7 mouse cellular contexts compared by ENCODE assay signal in the genomic region with DNA sequence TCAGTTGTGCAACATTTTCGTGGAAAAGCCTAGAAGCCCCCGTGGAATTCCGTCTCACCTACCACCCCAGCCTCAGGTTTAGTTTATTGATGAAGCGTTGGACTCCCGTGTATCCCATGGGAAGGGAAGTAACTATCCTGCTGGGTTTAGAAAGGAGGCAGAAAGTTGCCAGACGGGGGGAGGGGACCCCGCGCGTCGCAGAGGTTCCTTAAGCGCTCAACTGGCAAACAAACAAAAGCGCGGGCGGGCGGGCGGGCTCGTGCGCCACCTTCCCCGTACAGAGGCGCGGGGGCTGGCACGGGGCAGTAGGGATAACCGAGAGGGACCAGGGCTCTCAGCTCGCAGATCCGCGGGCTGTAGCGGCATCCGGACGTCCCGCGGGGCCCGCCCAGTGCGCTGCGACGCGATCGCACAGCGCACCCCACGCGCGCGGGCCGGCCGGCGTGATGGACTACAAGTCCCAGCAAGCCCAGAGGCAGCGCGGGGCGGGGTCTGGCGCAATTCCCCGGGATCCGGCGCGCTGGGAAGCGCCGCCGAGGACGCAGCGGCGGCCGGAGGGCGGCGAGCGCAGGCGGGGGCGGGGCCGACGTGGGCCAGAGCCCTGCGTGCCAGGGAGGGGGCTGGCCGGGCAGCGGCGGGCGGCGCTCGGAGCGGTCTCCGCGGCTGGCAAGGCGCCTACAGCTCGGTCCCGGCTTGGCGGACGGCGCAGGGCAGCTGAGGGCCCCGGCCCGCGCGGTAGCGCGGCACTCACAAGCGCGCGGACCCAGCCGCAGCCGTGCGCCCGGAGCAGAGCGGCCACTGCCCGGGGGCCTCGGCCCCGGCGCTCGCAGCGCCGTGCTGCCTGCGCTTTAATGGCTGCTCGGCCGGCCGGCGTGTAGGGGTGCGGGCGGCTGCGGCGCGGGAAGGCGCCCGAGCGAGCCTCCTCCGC. TPM values are rescaled to one million over a fixed set of nuclear protein-coding genes. Genes with fewer than 3 reads are reported as not detected.
DNase-seq lines count a peak whose midpoint lies in the region; ATAC-seq and TF ChIP-seq lines count a peak whose summit lies in the region.

A gene (plus strand): TSS at position 611 of the 928 bp plus-strand sequence.

- peak within 1 kb of the TSS; percentile 97 for H3K4me2 ChIP-seq in kidney, embryonic 14.5 days (replicated peaks; ENCODE audit: low read depth, low read length)
- H3K4me2 ChIP-seq in limb, embryonic 14.5 days (replicated peaks; ENCODE audit: low read depth, low read length, severe bottlenecking) = peak within 1 kb of the TSS; percentile 98
- H3K4me2 ChIP-seq in midbrain, embryonic 16.5 days (ENCODE audit: low read length) = peak within 1 kb of the TSS; percentile 88

- no peak for TF ChIP-seq CTCF in embryonic fibroblast, embryonic 13.5 days (IDR thresholded peaks at IDR 0.05; ENCODE audit: borderline replicate concordance, insufficient read depth, low read length)

- H3K9me3 ChIP-seq in kidney, embryonic 14.5 days (ENCODE audit: control insufficient read depth, low read length) = no peaks in the 10 kb centered on the region
- 0 out of 2 replicates have a peak, but pooled peaks cover 5% of the 10 kb centered on the region for H3K9me3 ChIP-seq in limb, embryonic 14.5 days (ENCODE audit: control insufficient read depth, low read length)
- no peaks in the 10 kb centered on the region; the same call in 1 of the 2 replicates for H3K9me3 ChIP-seq in midbrain, embryonic 16.5 days (replicated peaks; ENCODE audit: control insufficient read depth, low read length, poor library complexity, severe bottlenecking)

- no peaks in the 10 kb centered on the region for H3K36me3 ChIP-seq in kidney, embryonic 14.5 days (ENCODE audit: control insufficient read depth, insufficient read depth, low read length)
- H3K36me3 ChIP-seq in limb, embryonic 14.5 days (ENCODE audit: control insufficient read depth, insufficient read depth, low read length) = no peaks in the 10 kb centered on the region
- no peaks in the 10 kb centered on the region for H3K36me3 ChIP-seq in midbrain, embryonic 16.5 days (ENCODE audit: control insufficient read depth, insufficient read depth, low read length)

- peak within 1 kb of the TSS; percentile 89 for H3K9ac ChIP-seq in kidney, embryonic 14.5 days (ENCODE audit: low read depth, low read length)
- H3K9ac ChIP-seq in limb, embryonic 14.5 days (ENCODE audit: low read depth, low read length, severe bottlenecking) = peak within 1 kb of the TSS; percentile 86
- peak within 1 kb of the TSS; percentile 88 for H3K9ac ChIP-seq in midbrain, embryonic 16.5 days (ENCODE audit: low read depth, low read length)

- H3K27ac ChIP-seq in embryonic fibroblast, embryonic 13.5 days (ENCODE audit: insufficient read depth, low read length) = peak within 1 kb of the TSS; percentile 83
- H3K27ac ChIP-seq in kidney, embryonic 14.5 days (ENCODE audit: low read depth, low read length) = peak within 1 kb of the TSS; percentile 78; the same call in 1 of the 2 replicates
- H3K27ac ChIP-seq in limb, embryonic 14.5 days (replicated peaks; ENCODE audit: low read depth, low read length) = peak within 1 kb of the TSS; percentile 72
- peak within 1 kb of the TSS; percentile 72 for H3K27ac ChIP-seq in midbrain, embryonic 16.5 days (ENCODE audit: low read length)

- DNase-seq in brain, adult 2 months (ENCODE audit: low read depth, low spot score) = peak; percentile 97
- DNase-seq in heart, adult 9 months (ENCODE audit: low spot score in 2 of 2) = peak; percentile 92 to 94
- peak; percentile 94 for DNase-seq in limb, embryonic 14.5 days (ENCODE audit: low spot score)
- peak; percentile 70 for DNase-seq in spleen, postnatal 14 days (ENCODE audit: low spot score in 2 of 2)

- no peaks in the 10 kb centered on the region for H3K27me3 ChIP-seq in kidney, embryonic 14.5 days (ENCODE audit: control insufficient read depth, insufficient read depth, low read length)
- no peaks in the 10 kb centered on the region for H3K27me3 ChIP-seq in limb, embryonic 14.5 days (ENCODE audit: control insufficient read depth, insufficient read depth, low read length)
- H3K27me3 ChIP-seq in midbrain, embryonic 16.5 days (ENCODE audit: control insufficient read depth, insufficient read depth, low read depth, low read length) = no peaks in the 10 kb centered on the region

- peak within 1 kb of the TSS; percentile 71 for H3K4me3 ChIP-seq in embryonic fibroblast, embryonic 13.5 days (ENCODE audit: insufficient read depth, low read length)
- H3K4me3 ChIP-seq in kidney, embryonic 14.5 days (ENCODE audit: low read length) = peak within 1 kb of the TSS; percentile 83
- H3K4me3 ChIP-seq in limb, embryonic 14.5 days (replicated peaks; ENCODE audit: low read length) = peak within 1 kb of the TSS; percentile 89
- H3K4me3 ChIP-seq in midbrain, embryonic 16.5 days (ENCODE audit: low read depth, low read length) = peak within 1 kb of the TSS; percentile 86

- peak; percentile 63 for TF ChIP-seq POLR2A in embryonic fibroblast, embryonic 13.5 days (IDR thresholded peaks at IDR 0.05; ENCODE audit: low read depth, low read length)
- TF ChIP-seq POLR2A in limb, embryonic 14.5 days (IDR thresholded peaks at IDR 0.05; ENCODE audit: borderline replicate concordance, extremely low read depth, insufficient read depth, insufficient read length) = peak; percentile 52; the same call in 1 of the 2 replicates

- H3K4me1 ChIP-seq in embryonic fibroblast, embryonic 13.5 days (ENCODE audit: control insufficient read depth, insufficient read depth, low read length) = no peaks in the 10 kb centered on the region
- peaks cover 15% of the 10 kb centered on the region; the same call in 1 of the 2 replicates for H3K4me1 ChIP-seq in kidney, embryonic 14.5 days (ENCODE audit: control insufficient read depth, insufficient read depth, low read length)
- H3K4me1 ChIP-seq in limb, embryonic 14.5 days (ENCODE audit: control insufficient read depth, insufficient read depth, low read length) = peaks cover 18% of the 10 kb centered on the region
- peaks cover 17% of the 10 kb centered on the region for H3K4me1 ChIP-seq in midbrain, embryonic 16.5 days (ENCODE audit: control insufficient read depth, insufficient read depth, low read length)

- peak; percentile 92 for ATAC-seq in kidney, embryonic 14.5 days (ENCODE audit: low FRiP score, low TSS enrichment)
- ATAC-seq in limb, embryonic 14.5 days (ENCODE audit: low FRiP score, low read depth) = peak; percentile 95
- peak; percentile 95 for ATAC-seq in midbrain, embryonic 16.5 days

- WGBS in kidney, embryonic 14.5 days = under 1% methylated on average over 88 of the region's 118 CpGs
- under 1% methylated on average over 37 of the region's 118 CpGs for WGBS in limb, embryonic 14.5 days
- WGBS in midbrain, embryonic 16.5 days = under 1% methylated on average over 91 of the region's 118 CpGs

RNA-seq across cellular contexts. Expression of the gene that starts here (rescaled TPM):
- 21.4 and 32.1 TPM in 2 replicates for polyA plus RNA-seq in embryonic fibroblast, embryonic 13.5 days (2011; ENCODE audit: insufficient read length, low read depth, missing spikeins)
- polyA plus RNA-seq in kidney, embryonic 14.5 days (2014; fragmentation: Nextera tagmentation; extraction: Ambion mirVana) = 12.1 and 19.3 TPM in 2 replicates
- polyA plus RNA-seq in limb, embryonic 14.5 days (2012; rRNA removed) = 16.2 and 16.5 TPM in 2 replicates
- polyA plus RNA-seq in limb, embryonic 14.5 days (2014; fragmentation: Nextera tagmentation; extraction: Ambion mirVana) = 19.5 and 21.4 TPM in 2 replicates
- 40.8 and 47.7 TPM in 2 replicates for polyA plus RNA-seq in midbrain, embryonic 16.5 days (2015; fragmentation: Nextera tagmentation; extraction: Ambion mirVana)

Comparison
In these comparisons a context has a peak if more than half of its experiments do, and no peak if none do; other contexts are left out.
1. Peak in every context shown above with its lines: DNase-seq, ATAC-seq, H3K4me3 ChIP-seq and H3K27ac ChIP-seq.